ENCODE assay signal across 26 mouse cellular contexts in genomic region chr1:43366433-43366832, GRCm38 (mm10).
DNase-seq lines count a peak whose midpoint lies in the region; ATAC-seq and TF ChIP-seq lines count a peak whose summit lies in the region.
"Had no signal": no experiment of that assay in that cellular context is flagged by ENCODE, and none has a peak within 500 bp of the region (broad histone marks: within the 10 kb centered on the region; RNA-seq: fewer than 3 reads in every experiment).

No protein-coding gene starts in this region.

- ATAC-seq in forebrain, embryonic 11.5 days (replicated peaks; ENCODE audit: low FRiP score) = peak; percentile 42
- ATAC-seq in midbrain, embryonic 12.5 days (ENCODE audit: low FRiP score, low read depth) = peak; percentile 44; the same call in 1 of the 2 replicates
- ATAC-seq in forebrain, embryonic 13.5 days = peak; percentile 86
- ATAC-seq in hindbrain, postnatal 0 days = peak; percentile 66
- ATAC-seq: intestine, postnatal 0 days had no signal

- no peak overlapping the region for H3K27ac ChIP-seq in forebrain, embryonic 11.5 days (ENCODE audit: low read depth, low read length)
- no peak overlapping the region for H3K27ac ChIP-seq in forebrain, embryonic 10.5 days
- no peak overlapping the region for H3K27ac ChIP-seq in midbrain, embryonic 12.5 days (replicated peaks)
- H3K27ac ChIP-seq in midbrain, embryonic 10.5 days (replicated peaks) = no peak overlapping the region
- H3K27ac ChIP-seq in forebrain, embryonic 13.5 days = no peak overlapping the region
- no peak overlapping the region for H3K27ac ChIP-seq in hindbrain, postnatal 0 days
- H3K27ac ChIP-seq: embryonic facial prominence, embryonic 12.5 days; heart, adult 2 months; hindbrain, embryonic 15.5 days; liver, embryonic 14.5 days had no signal

- H3K36me3 ChIP-seq in forebrain, embryonic 11.5 days (ENCODE audit: control insufficient read depth, insufficient read depth, low read length) = no peaks in the 10 kb centered on the region
- H3K36me3 ChIP-seq in forebrain, embryonic 10.5 days (replicated peaks) = no peaks in the 10 kb centered on the region
- no peaks in the 10 kb centered on the region for H3K36me3 ChIP-seq in midbrain, embryonic 12.5 days
- no peaks in the 10 kb centered on the region for H3K36me3 ChIP-seq in midbrain, embryonic 10.5 days
- H3K36me3 ChIP-seq in forebrain, embryonic 13.5 days (ENCODE audit: poor library complexity, severe bottlenecking) = no peaks in the 10 kb centered on the region
- no peaks in the 10 kb centered on the region for H3K36me3 ChIP-seq in hindbrain, postnatal 0 days (ENCODE audit: insufficient read depth, low read length)
- H3K36me3 ChIP-seq: embryonic facial prominence, embryonic 12.5 days; G1E; heart, embryonic 12.5 days; hindbrain, embryonic 15.5 days had no signal

- no peak for TF ChIP-seq CTCF in hindbrain, postnatal 0 days (IDR thresholded peaks at IDR 0.05; ENCODE audit: low read depth)

- 76% methylated on average over 2 of the region's 2 CpGs for WGBS in forebrain, embryonic 11.5 days
- 83% methylated on average over 2 of the region's 2 CpGs for WGBS in forebrain, embryonic 10.5 days
- 73% methylated on average over 2 of the region's 2 CpGs for WGBS in midbrain, embryonic 12.5 days
- 89% methylated on average over 2 of the region's 2 CpGs for WGBS in midbrain, embryonic 10.5 days
- WGBS in forebrain, embryonic 13.5 days = 47% methylated on average over 2 of the region's 2 CpGs
- WGBS in hindbrain, postnatal 0 days = 45% methylated on average over 2 of the region's 2 CpGs

- no peaks in the 10 kb centered on the region for H3K27me3 ChIP-seq in forebrain, embryonic 11.5 days (ENCODE audit: control insufficient read depth, insufficient read depth, low read length)
- H3K27me3 ChIP-seq in forebrain, embryonic 10.5 days (ENCODE audit: poor library complexity, severe bottlenecking) = peaks cover 14% of the 10 kb centered on the region; the same call in 1 of the 2 replicates
- H3K27me3 ChIP-seq in midbrain, embryonic 12.5 days = peaks cover 8% of the 10 kb centered on the region; the same call in 1 of the 2 replicates
- H3K27me3 ChIP-seq in midbrain, embryonic 10.5 days (ENCODE audit: low read depth, poor library complexity, severe bottlenecking) = peaks cover 13% of the 10 kb centered on the region
- no peaks in the 10 kb centered on the region for H3K27me3 ChIP-seq in forebrain, embryonic 13.5 days
- H3K27me3 ChIP-seq in hindbrain, postnatal 0 days (ENCODE audit: insufficient read depth, low read length) = no peaks in the 10 kb centered on the region
- H3K27me3 ChIP-seq: embryonic facial prominence, embryonic 12.5 days; heart, embryonic 12.5 days; hindbrain, embryonic 15.5 days had no signal

- H3K4me3 ChIP-seq in forebrain, embryonic 11.5 days (ENCODE audit: low read depth, low read length) = no peak overlapping the region
- no peak overlapping the region for H3K4me3 ChIP-seq in forebrain, embryonic 10.5 days
- H3K4me3 ChIP-seq in midbrain, embryonic 12.5 days = no peak overlapping the region
- no peak overlapping the region for H3K4me3 ChIP-seq in midbrain, embryonic 10.5 days
- no peak overlapping the region for H3K4me3 ChIP-seq in forebrain, embryonic 13.5 days
- H3K4me3 ChIP-seq in hindbrain, postnatal 0 days (ENCODE audit: low read length) = no peak overlapping the region
- H3K4me3 ChIP-seq: embryonic facial prominence, embryonic 12.5 days; heart, adult 2 months; heart, embryonic 12.5 days; hindbrain, embryonic 15.5 days had no signal

- H3K9ac ChIP-seq in forebrain, embryonic 11.5 days (ENCODE audit: low read length) = no peak overlapping the region
- no peak overlapping the region for H3K9ac ChIP-seq in midbrain, embryonic 12.5 days (replicated peaks)
- H3K9ac ChIP-seq in forebrain, embryonic 13.5 days = no peak overlapping the region
- H3K9ac ChIP-seq in hindbrain, postnatal 0 days (replicated peaks; ENCODE audit: low read length) = no peak overlapping the region
- H3K9ac ChIP-seq: embryonic facial prominence, embryonic 12.5 days; heart, embryonic 12.5 days; hindbrain, embryonic 15.5 days; liver, embryonic 14.5 days; lung, embryonic 14.5 days had no signal

- no peak for DNase-seq in forebrain, embryonic 11.5 days (ENCODE audit: low spot score)
- DNase-seq in forebrain, embryonic 10.5 days (ENCODE audit: extremely low spot score, low spot score) = no peak
- DNase-seq in midbrain, embryonic 10.5 days (ENCODE audit: low spot score) = no peak
- DNase-seq in hindbrain, postnatal 0 days (ENCODE audit: low spot score) = no peak
- no peak for DNase-seq in heart, postnatal 36 days
- DNase-seq in thymus, postnatal 4 days = no peak
- DNase-seq: adrenal gland, adult 8-10 months; cerebellum, adult 8-10 months; cerebellum, postnatal 36 days; embryo, embryonic 11 days; heart, adult 2 months; kidney, postnatal 14 days; layer of hippocampus, adult 9-11 months; liver; lung, embryonic 14.5 days; lung, postnatal 14 days; right cerebral cortex, postnatal 25 days; thymus, postnatal 14 days had no signal

- H3K9me3 ChIP-seq in forebrain, embryonic 11.5 days (ENCODE audit: control insufficient read depth, low read length) = no peaks in the 10 kb centered on the region
- no peaks in the 10 kb centered on the region for H3K9me3 ChIP-seq in forebrain, embryonic 10.5 days
- no peaks in the 10 kb centered on the region for H3K9me3 ChIP-seq in midbrain, embryonic 12.5 days
- H3K9me3 ChIP-seq in midbrain, embryonic 10.5 days (replicated peaks) = no peaks in the 10 kb centered on the region
- no peaks in the 10 kb centered on the region for H3K9me3 ChIP-seq in forebrain, embryonic 13.5 days (replicated peaks)
- no peaks in the 10 kb centered on the region for H3K9me3 ChIP-seq in hindbrain, postnatal 0 days (ENCODE audit: low read length)
- H3K9me3 ChIP-seq: embryonic facial prominence, embryonic 12.5 days; heart, embryonic 12.5 days; hindbrain, embryonic 15.5 days had no signal

- H3K4me2 ChIP-seq in forebrain, embryonic 11.5 days (ENCODE audit: low read depth, low read length, severe bottlenecking) = no peak overlapping the region
- no peak overlapping the region for H3K4me2 ChIP-seq in midbrain, embryonic 12.5 days (replicated peaks)
- H3K4me2 ChIP-seq in forebrain, embryonic 13.5 days = no peak overlapping the region
- no peak overlapping the region for H3K4me2 ChIP-seq in hindbrain, postnatal 0 days (ENCODE audit: low read depth, low read length)
- H3K4me2 ChIP-seq: embryonic facial prominence, embryonic 12.5 days; heart, embryonic 12.5 days; hindbrain, embryonic 15.5 days; lung, embryonic 14.5 days had no signal

- no peaks in the 10 kb centered on the region for H3K4me1 ChIP-seq in forebrain, embryonic 11.5 days (replicated peaks; ENCODE audit: control insufficient read depth, insufficient read depth, low read length)
- H3K4me1 ChIP-seq in forebrain, embryonic 10.5 days = peaks cover 6% of the 10 kb centered on the region
- peaks cover 3% of the 10 kb centered on the region; the same call in 1 of the 2 replicates for H3K4me1 ChIP-seq in midbrain, embryonic 12.5 days
- H3K4me1 ChIP-seq in midbrain, embryonic 10.5 days = peaks cover 6% of the 10 kb centered on the region
- no peaks in the 10 kb centered on the region for H3K4me1 ChIP-seq in forebrain, embryonic 13.5 days
- H3K4me1 ChIP-seq in hindbrain, postnatal 0 days (ENCODE audit: insufficient read depth, low read length) = peaks cover 4% of the 10 kb centered on the region; the same call in 1 of the 2 replicates
- H3K4me1 ChIP-seq: hindbrain, embryonic 15.5 days had no signal

- intact Hi-C loops in heart, postnatal 36 days (cut with DNase I) = no loop called here
